ENCODE assay signal across 22 mouse cellular contexts in the genomic region with DNA sequence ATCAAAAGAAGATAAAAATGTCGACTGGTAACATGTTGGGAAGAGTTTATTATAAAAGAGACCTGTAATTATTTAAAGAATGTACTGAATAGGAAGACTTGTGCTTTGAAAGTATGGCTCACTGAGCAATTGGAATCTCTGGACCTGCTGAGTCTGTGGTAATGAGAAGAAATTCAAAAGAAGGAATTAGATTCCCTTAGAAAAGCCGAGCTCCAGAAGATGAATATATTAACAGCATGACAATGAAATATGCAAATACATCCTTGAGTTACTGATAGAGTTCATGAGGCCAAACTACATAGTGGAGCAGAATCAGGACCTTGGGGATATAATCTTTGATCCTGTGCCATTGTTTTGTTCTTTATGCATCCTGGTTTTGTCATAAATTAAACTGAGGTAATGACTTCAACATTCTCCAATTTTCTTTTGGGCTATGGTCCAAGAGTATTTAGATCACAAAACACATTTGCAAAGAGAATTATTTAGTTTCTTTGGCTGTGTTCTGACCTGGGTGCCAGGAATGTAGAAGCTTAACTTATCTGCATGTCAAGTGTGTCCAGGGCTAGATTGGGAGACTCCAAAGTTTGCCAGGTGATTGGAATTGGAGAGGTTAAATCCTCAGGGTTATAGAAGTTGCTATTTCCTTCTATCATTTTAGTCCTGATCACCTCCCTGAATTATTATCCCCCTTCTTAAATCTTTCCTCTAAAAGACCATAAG.
DNase-seq lines count a peak whose midpoint lies in the region; ATAC-seq lines count a peak whose summit lies in the region.
"Had no signal": no experiment of that assay in that cellular context is flagged by ENCODE, and none has a peak within 500 bp of the region (broad histone marks: within the 10 kb centered on the region; RNA-seq: fewer than 3 reads in every experiment).

No protein-coding gene starts in this region.

- ATAC-seq in embryonic facial prominence, embryonic 14.5 days (ENCODE audit: low read depth), result no peak
- ATAC-seq in forebrain, embryonic 13.5 days, result peak; percentile 70; the same call in 1 of the 2 replicates
- 0 out of 2 replicates have a peak, but pooled peaks have one; percentile 42 for ATAC-seq in midbrain, embryonic 15.5 days (replicated peaks)
- ATAC-seq: intestine, embryonic 15.5 days; liver, embryonic 12.5 days had no signal

- no peaks in the 10 kb centered on the region for H3K4me1 ChIP-seq in embryonic facial prominence, embryonic 14.5 days (ENCODE audit: control insufficient read depth, insufficient read depth, low read length)
- H3K4me1 ChIP-seq in embryonic facial prominence, embryonic 10.5 days, result no peaks in the 10 kb centered on the region
- peaks cover 13% of the 10 kb centered on the region; the same call in 1 of the 2 replicates for H3K4me1 ChIP-seq in forebrain, embryonic 13.5 days
- H3K4me1 ChIP-seq in midbrain, embryonic 15.5 days, result no peaks in the 10 kb centered on the region
- H3K4me1 ChIP-seq: embryonic facial prominence, embryonic 12.5 days; intestine, embryonic 15.5 days; liver, embryonic 12.5 days; neural tube, embryonic 15.5 days; stomach, embryonic 15.5 days had no signal

- no peak overlapping the region for H3K4me3 ChIP-seq in embryonic facial prominence, embryonic 14.5 days (ENCODE audit: low read depth, low read length)
- no peak overlapping the region for H3K4me3 ChIP-seq in embryonic facial prominence, embryonic 10.5 days
- H3K4me3 ChIP-seq in forebrain, embryonic 13.5 days, result no peak overlapping the region
- no peak overlapping the region for H3K4me3 ChIP-seq in midbrain, embryonic 15.5 days
- H3K4me3 ChIP-seq: embryonic facial prominence, embryonic 12.5 days; intestine, embryonic 15.5 days; liver, embryonic 12.5 days; neural tube, embryonic 15.5 days; stomach, embryonic 15.5 days had no signal

- no peaks in the 10 kb centered on the region for H3K36me3 ChIP-seq in embryonic facial prominence, embryonic 14.5 days (ENCODE audit: control insufficient read depth, insufficient read depth, low read length)
- H3K36me3 ChIP-seq in embryonic facial prominence, embryonic 10.5 days (replicated peaks), result no peaks in the 10 kb centered on the region
- H3K36me3 ChIP-seq in forebrain, embryonic 13.5 days (ENCODE audit: poor library complexity, severe bottlenecking), result no peaks in the 10 kb centered on the region
- no peaks in the 10 kb centered on the region for H3K36me3 ChIP-seq in midbrain, embryonic 15.5 days (replicated peaks)
- H3K36me3 ChIP-seq: embryonic facial prominence, embryonic 12.5 days; intestine, embryonic 15.5 days; liver, embryonic 12.5 days; neural tube, embryonic 15.5 days; stomach, embryonic 15.5 days had no signal

- peak; percentile 29 for DNase-seq in embryonic facial prominence, embryonic 14.5 days (ENCODE audit: low spot score)
- no peak for DNase-seq in embryonic facial prominence, embryonic 10.5 days (ENCODE audit: low spot score)
- DNase-seq in Muller cell, postnatal 12 days (ENCODE audit: inconsistent ontology term), result peak; percentile 92
- DNase-seq in lung, postnatal 14 days, result no peak
- no peak for DNase-seq in heart, adult 8-10 months (ENCODE audit: low spot score)
- no peak for DNase-seq in neural tube, embryonic 10.5 days (ENCODE audit: extremely low spot score, low spot score)
- DNase-seq: adrenal gland, adult 8-10 months; cerebellum, adult 11-12 months; cerebellum, postnatal 25 days; heart, adult 11 months; heart, postnatal 4 days; left cerebral cortex, postnatal 4 days; lung, embryonic 14.5 days; right cerebral cortex, adult 18-20 months had no signal

- H3K9me3 ChIP-seq in embryonic facial prominence, embryonic 14.5 days (ENCODE audit: control insufficient read depth, low read length), result no peaks in the 10 kb centered on the region
- H3K9me3 ChIP-seq in embryonic facial prominence, embryonic 10.5 days, result no peaks in the 10 kb centered on the region
- H3K9me3 ChIP-seq in forebrain, embryonic 13.5 days (replicated peaks), result no peaks in the 10 kb centered on the region
- H3K9me3 ChIP-seq in midbrain, embryonic 15.5 days, result no peaks in the 10 kb centered on the region
- H3K9me3 ChIP-seq: embryonic facial prominence, embryonic 12.5 days; intestine, embryonic 15.5 days; liver, embryonic 12.5 days; neural tube, embryonic 15.5 days; stomach, embryonic 15.5 days had no signal

- H3K27me3 ChIP-seq in embryonic facial prominence, embryonic 14.5 days (replicated peaks; ENCODE audit: control insufficient read depth, insufficient read depth, low read length), result no peaks in the 10 kb centered on the region
- H3K27me3 ChIP-seq in embryonic facial prominence, embryonic 10.5 days (replicated peaks; ENCODE audit: low read depth, poor library complexity, severe bottlenecking), result no peaks in the 10 kb centered on the region
- H3K27me3 ChIP-seq in forebrain, embryonic 13.5 days, result no peaks in the 10 kb centered on the region
- H3K27me3 ChIP-seq in midbrain, embryonic 15.5 days (replicated peaks), result no peaks in the 10 kb centered on the region
- H3K27me3 ChIP-seq: embryonic facial prominence, embryonic 12.5 days; intestine, embryonic 15.5 days; liver, embryonic 12.5 days; neural tube, embryonic 15.5 days; stomach, embryonic 15.5 days had no signal

- no peak overlapping the region for H3K4me2 ChIP-seq in embryonic facial prominence, embryonic 14.5 days (ENCODE audit: low read depth, low read length)
- H3K4me2 ChIP-seq in forebrain, embryonic 13.5 days, result no peak overlapping the region
- no peak overlapping the region for H3K4me2 ChIP-seq in midbrain, embryonic 15.5 days
- H3K4me2 ChIP-seq: embryonic facial prominence, embryonic 12.5 days; intestine, embryonic 15.5 days; liver, embryonic 12.5 days; lung, embryonic 14.5 days; neural tube, embryonic 15.5 days; stomach, embryonic 15.5 days had no signal

- no peak overlapping the region for H3K9ac ChIP-seq in embryonic facial prominence, embryonic 14.5 days (ENCODE audit: low read depth, low read length)
- H3K9ac ChIP-seq in forebrain, embryonic 13.5 days, result no peak overlapping the region
- no peak overlapping the region for H3K9ac ChIP-seq in midbrain, embryonic 15.5 days
- H3K9ac ChIP-seq: embryonic facial prominence, embryonic 12.5 days; intestine, embryonic 15.5 days; liver, embryonic 12.5 days; lung, embryonic 14.5 days; neural tube, embryonic 15.5 days; stomach, embryonic 15.5 days had no signal

- H3K27ac ChIP-seq in embryonic facial prominence, embryonic 14.5 days (replicated peaks; ENCODE audit: low read depth, low read length), result no peak overlapping the region
- H3K27ac ChIP-seq in embryonic facial prominence, embryonic 10.5 days (replicated peaks), result no peak overlapping the region
- H3K27ac ChIP-seq in forebrain, embryonic 13.5 days, result no peak overlapping the region
- H3K27ac ChIP-seq in midbrain, embryonic 15.5 days, result no peak overlapping the region
- H3K27ac ChIP-seq: embryonic facial prominence, embryonic 12.5 days; intestine, embryonic 15.5 days; liver, embryonic 12.5 days; macrophage; neural tube, embryonic 15.5 days; stomach, embryonic 15.5 days had no signal

- 46% methylated on average over 2 of the region's 2 CpGs for WGBS in embryonic facial prominence, embryonic 14.5 days
- WGBS in embryonic facial prominence, embryonic 10.5 days, result 57% methylated on average over 2 of the region's 2 CpGs
- WGBS in forebrain, embryonic 13.5 days, result 5% methylated on average over 2 of the region's 2 CpGs
- WGBS in midbrain, embryonic 15.5 days, result 8% methylated on average over 2 of the region's 2 CpGs

Comparison
In these comparisons a context has a peak if more than half of its experiments do, and no peak if none do; other contexts are left out.
1. DNase-seq: peak in embryonic facial prominence, embryonic 14.5 days (single experiment) and Muller cell, postnatal 12 days (single experiment); none in embryonic facial prominence, embryonic 10.5 days (single experiment), lung, postnatal 14 days (single experiment), heart, adult 8-10 months (single experiment) and neural tube, embryonic 10.5 days (single experiment).